ENCODE assay signal across 8 mouse cellular contexts in genomic region chr1:125370779-125371178, GRCm38 (mm10).
DNase-seq lines count a peak whose midpoint lies in the region; ATAC-seq and TF ChIP-seq lines count a peak whose summit lies in the region.

No protein-coding gene starts in this region.

- H3K27ac ChIP-seq in intestine, embryonic 16.5 days (ENCODE audit: low read length): no peak overlapping the region
- H3K27ac ChIP-seq in limb, embryonic 10.5 days: no peak overlapping the region
- no peak overlapping the region for H3K27ac ChIP-seq in midbrain, postnatal 0 days (ENCODE audit: low read depth, low read length)
- no peak overlapping the region for H3K27ac ChIP-seq in spleen, adult 2 months (ENCODE audit: insufficient read depth, low read length)

- H3K27me3 ChIP-seq in intestine, embryonic 16.5 days (replicated peaks; ENCODE audit: control insufficient read depth, insufficient read depth, low read length): no peaks in the 10 kb centered on the region
- no peaks in the 10 kb centered on the region for H3K27me3 ChIP-seq in limb, embryonic 10.5 days (ENCODE audit: low read depth, poor library complexity, severe bottlenecking)
- no peaks in the 10 kb centered on the region for H3K27me3 ChIP-seq in midbrain, postnatal 0 days (ENCODE audit: insufficient read depth, low read length)
- no peaks in the 10 kb centered on the region for H3K27me3 ChIP-seq in spleen, adult 2 months (ENCODE audit: control insufficient read depth, insufficient read depth, low read length)

- H3K4me2 ChIP-seq in intestine, embryonic 16.5 days (ENCODE audit: low read depth, low read length): no peak overlapping the region
- no peak overlapping the region for H3K4me2 ChIP-seq in midbrain, postnatal 0 days (ENCODE audit: low read depth, low read length, poor library complexity, severe bottlenecking)

- no peak for TF ChIP-seq POLR2A in spleen, adult 2 months (IDR thresholded peaks at IDR 0.05; ENCODE audit: low read depth, low read length)

- ATAC-seq in intestine, embryonic 16.5 days: peak; percentile 58; the same call in 1 of the 2 replicates
- no peak for ATAC-seq in midbrain, postnatal 0 days (ENCODE audit: low FRiP score)

- H3K36me3 ChIP-seq in intestine, embryonic 16.5 days (ENCODE audit: control insufficient read depth, insufficient read depth, low read length): no peaks in the 10 kb centered on the region
- H3K36me3 ChIP-seq in limb, embryonic 10.5 days: no peaks in the 10 kb centered on the region
- H3K36me3 ChIP-seq in midbrain, postnatal 0 days (ENCODE audit: insufficient read depth, low read length): no peaks in the 10 kb centered on the region
- no peaks in the 10 kb centered on the region for H3K36me3 ChIP-seq in spleen, adult 2 months (ENCODE audit: control insufficient read depth, insufficient read depth, low read length)

- WGBS in intestine, embryonic 16.5 days: 29% methylated on average over 6 of the region's 6 CpGs
- 34% methylated on average over 6 of the region's 6 CpGs for WGBS in limb, embryonic 10.5 days
- 32% methylated on average over 6 of the region's 6 CpGs for WGBS in midbrain, postnatal 0 days
- WGBS in spleen, adult 2 months: 35% methylated on average over 6 of the region's 6 CpGs

- H3K9me3 ChIP-seq in intestine, embryonic 16.5 days (ENCODE audit: control insufficient read depth, low read length): no peaks in the 10 kb centered on the region
- H3K9me3 ChIP-seq in limb, embryonic 10.5 days (replicated peaks): no peaks in the 10 kb centered on the region
- H3K9me3 ChIP-seq in midbrain, postnatal 0 days (ENCODE audit: low read length): no peaks in the 10 kb centered on the region

- peak; percentile 89 for TF ChIP-seq CTCF in midbrain, postnatal 0 days (IDR thresholded peaks at IDR 0.05)
- peak; percentile 70; the same call in 1 of the 2 replicates for TF ChIP-seq CTCF in spleen, adult 2 months (IDR thresholded peaks at IDR 0.05; ENCODE audit: extremely low read depth, insufficient read depth, insufficient read length, insufficient replicate concordance)

- DNase-seq in 416B (ENCODE audit: low read depth): peak; percentile 72
- DNase-seq in R1 (ENCODE audit: low read depth, low spot score): peak; percentile 77
- peak; percentile 50 for DNase-seq in cerebellum, adult 9-11 months
- peak; percentile 39 to 83 for DNase-seq in frontal cortex, adult 2 months (ENCODE audit: extremely low spot score in 1 of 2, low spot score in 1 of 2)
- DNase-seq in limb, embryonic 10.5 days (ENCODE audit: low spot score): peak; percentile 65
- peak; percentile 88 for DNase-seq in midbrain, postnatal 0 days (ENCODE audit: low spot score)
- peak; percentile 14 to 34 for DNase-seq in spleen, adult 2 months (ENCODE audit: low read depth in 1 of 2, low spot score in 2 of 2)

- H3K4me1 ChIP-seq in intestine, embryonic 16.5 days (ENCODE audit: control insufficient read depth, insufficient read depth, low read length): no peaks in the 10 kb centered on the region
- H3K4me1 ChIP-seq in limb, embryonic 10.5 days: no peaks in the 10 kb centered on the region
- H3K4me1 ChIP-seq in midbrain, postnatal 0 days (ENCODE audit: insufficient read depth, low read length): no peaks in the 10 kb centered on the region
- H3K4me1 ChIP-seq in spleen, adult 2 months (ENCODE audit: control insufficient read depth, insufficient read depth, insufficient read length): no peaks in the 10 kb centered on the region

- H3K9ac ChIP-seq in intestine, embryonic 16.5 days (ENCODE audit: low read depth, low read length): no peak overlapping the region
- H3K9ac ChIP-seq in midbrain, postnatal 0 days (replicated peaks; ENCODE audit: low read length, poor library complexity, severe bottlenecking): no peak overlapping the region

- no peak overlapping the region for H3K4me3 ChIP-seq in intestine, embryonic 16.5 days (ENCODE audit: low read length)
- no peak overlapping the region for H3K4me3 ChIP-seq in limb, embryonic 10.5 days
- H3K4me3 ChIP-seq in midbrain, postnatal 0 days (ENCODE audit: low read depth, low read length): no peak overlapping the region
- no peak overlapping the region for H3K4me3 ChIP-seq in spleen, adult 2 months (ENCODE audit: extremely low read depth, insufficient read depth, insufficient read length)

Comparison
In these comparisons a context has a peak if more than half of its experiments do, and no peak if none do; other contexts are left out.
1. DNase-seq: peak in every context shown above with its lines; median percentile 88 in midbrain, postnatal 0 days; 77 in R1; 72 in 416B; 65 in limb, embryonic 10.5 days; 61 in frontal cortex, adult 2 months; 50 in cerebellum, adult 9-11 months; 24 in spleen, adult 2 months.